Mouse (Mus musculus) G1E (cell line): Measurements from ENCODE around the gene Nek7. TPM values are rescaled to one million over a fixed set of nuclear protein-coding genes. Genes with fewer than 3 reads are reported as not detected.

Experiments used
- ATAC-seq: 2 replicates; pipeline ENCODE4 v1.8.0; 2016; ENCODE audit warnings: mild to moderate bottlenecking; ENCODE audit not compliant: insufficient number of reproducible peaks, poor library complexity, low FRiP score, severe bottlenecking; ENCODE audit errors: extremely low read depth
- DNase-seq: peaks from one replicate; pipeline ENCODE4 v3.0.0; 2012; ENCODE audit warnings: low spot score
- H3K27me3 ChIP-seq: 2 replicates; pipeline ENCODE4 v1.6.1; 2012; ENCODE audit warnings: mild to moderate bottlenecking, low read length, inconsistent platforms; ENCODE audit not compliant: insufficient read depth
- H3K36me3 ChIP-seq: replicated peaks from 2 replicates; pipeline ENCODE3; 2012; ENCODE audit warnings: mild to moderate bottlenecking, inconsistent platforms
- H3K4me1 ChIP-seq: 2 replicates; pipeline ENCODE4 v1.6.1; 2012; ENCODE audit warnings: low read depth, low read length, inconsistent platforms, mixed read lengths; ENCODE audit not compliant: insufficient read depth
- H3K4me3 ChIP-seq: 2 replicates; pipeline ENCODE4 v1.5.1; 2012; ENCODE audit warnings: low read depth, mild to moderate bottlenecking, inconsistent platforms, low read length, moderate library complexity, mixed read lengths
- H3K9me3 ChIP-seq: replicated peaks from 2 replicates; pipeline ENCODE4 v1.6.1; 2012; ENCODE audit warnings: inconsistent platforms
- CTCF ChIP-seq: IDR thresholded peaks from 2 replicates; pipeline ENCODE4 v1.5.1; 2012; ENCODE audit warnings: low read depth, low read length, inconsistent platforms, mixed read lengths
- GATA1 ChIP-seq: IDR thresholded peaks from 2 replicates; pipeline ENCODE4 v1.6.1; 2012; ENCODE audit warnings: borderline replicate concordance, low read length, inconsistent platforms, mixed read lengths
- GATA2 ChIP-seq: IDR thresholded peaks from 2 replicates; pipeline ENCODE4 v1.6.1; 2012; ENCODE audit warnings: low read depth, low read length, inconsistent platforms, borderline replicate concordance
- POLR2AphosphoS5 ChIP-seq: IDR thresholded peaks from 2 replicates; pipeline ENCODE4 v1.6.1; 2012; ENCODE audit warnings: low read depth, low read length, inconsistent platforms; ENCODE audit not compliant: insufficient replicate concordance
- TAL1 ChIP-seq: conservative IDR thresholded peaks from 2 replicates; pipeline ENCODE4 v1.6.1; 2012; ENCODE audit warnings: low read depth, low read length, inconsistent platforms, mixed read lengths
- polyA plus RNA-seq: library from polyadenylated mRNA; stranded (reverse); fragments of >175 nt; gene quantifications from 2 replicates; pipeline ENCODE4 v1.2.3, GENCODE M21; 2012
- total RNA-seq, 2 experiments: library from RNA; stranded (forward) in 1 of 2; stranded (reverse) in 1 of 2; fragments of 200-1000 nt in 1 of 2; fragments of >200 nt in 1 of 2; fragmentation: Nextera tagmentation in 1 of 2; gene quantifications; 2 replicates each; pipeline ENCODE4 v1.2.3; 2014 to 2017

The Nek7 gene
- total and polyA plus RNA-seq, 3 experiments = 14.7 to 67.3 (median 49.9) TPM

DNA sequence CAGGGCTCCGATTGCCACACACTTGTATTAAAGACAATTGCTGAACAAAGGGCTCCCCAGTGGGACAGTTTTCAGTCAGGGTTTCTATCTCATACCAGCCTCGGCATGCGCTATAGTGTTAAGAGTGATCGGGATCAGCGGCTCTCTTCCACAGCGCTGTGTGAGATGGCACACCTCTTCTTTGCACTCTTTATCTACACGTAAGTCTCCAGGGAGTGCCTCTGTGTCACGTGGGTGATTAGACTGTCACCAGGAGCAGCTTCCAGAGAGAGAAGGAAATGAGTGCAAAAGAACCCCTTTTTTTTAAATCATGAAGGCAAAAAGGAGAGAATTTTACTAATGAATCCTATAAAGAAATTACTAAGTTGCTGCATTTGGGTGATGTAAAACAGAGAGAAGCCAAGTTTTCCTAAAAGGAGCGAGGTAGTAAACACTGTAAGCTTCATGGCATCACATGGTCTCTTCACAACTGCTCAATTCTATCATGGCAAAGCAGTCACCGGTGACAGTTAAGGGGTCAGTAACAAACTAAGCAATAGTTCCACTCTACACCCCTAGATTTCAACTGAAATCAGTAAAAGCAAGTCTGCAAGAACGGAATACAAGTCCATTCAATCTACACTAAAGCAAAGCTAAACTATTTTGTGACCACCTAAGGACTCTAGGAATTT lies 40.0 kb downstream of the Nek7 start:
- no peak overlapping the region for H3K4me3 ChIP-seq
- DNase-seq = no peak
- peaks cover 24% of the 10 kb centered on the region for H3K36me3 ChIP-seq
- peaks cover 4% of the 10 kb centered on the region; the same call in 1 of the 2 replicates for H3K4me1 ChIP-seq
- H3K27me3 ChIP-seq = no peaks in the 10 kb centered on the region
- no peak for ATAC-seq
- H3K9me3 ChIP-seq = no peaks in the 10 kb centered on the region
- no peak for TF ChIP-seq POLR2AphosphoS5

DNA sequence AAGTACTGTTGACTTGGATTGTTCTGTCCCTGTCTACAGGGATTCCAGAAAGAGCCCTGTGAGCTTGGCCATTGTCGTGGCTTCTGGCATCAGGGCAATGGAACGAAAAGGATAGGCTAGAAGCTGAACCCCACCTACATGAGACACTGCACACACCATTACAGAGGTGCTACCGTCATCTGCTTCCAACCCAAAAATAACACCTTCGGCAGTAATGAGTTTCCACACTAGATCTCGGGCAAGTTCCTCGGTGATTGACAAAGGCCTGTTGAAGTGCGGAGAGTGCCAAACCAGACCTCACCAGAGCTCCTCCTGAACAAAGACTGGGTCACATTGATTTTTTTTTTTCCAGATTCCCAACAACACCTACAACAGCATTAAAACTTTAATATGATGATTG lies 40.7 kb downstream of the Nek7 start:
- no peaks in the 10 kb centered on the region for H3K27me3 ChIP-seq
- ATAC-seq (no peak), DNase-seq (no peak)
- H3K4me3 ChIP-seq = no peak overlapping the region
- peaks cover 23% of the 10 kb centered on the region for H3K36me3 ChIP-seq
- H3K4me1 ChIP-seq = peaks cover 7% of the 10 kb centered on the region; the same call in 1 of the 2 replicates
- TF ChIP-seq GATA2 (no peak), GATA1 (no peak), CTCF (no peak), POLR2AphosphoS5 (no peak), TAL1 (no peak)
- H3K9me3 ChIP-seq = no peaks in the 10 kb centered on the region

DNA sequence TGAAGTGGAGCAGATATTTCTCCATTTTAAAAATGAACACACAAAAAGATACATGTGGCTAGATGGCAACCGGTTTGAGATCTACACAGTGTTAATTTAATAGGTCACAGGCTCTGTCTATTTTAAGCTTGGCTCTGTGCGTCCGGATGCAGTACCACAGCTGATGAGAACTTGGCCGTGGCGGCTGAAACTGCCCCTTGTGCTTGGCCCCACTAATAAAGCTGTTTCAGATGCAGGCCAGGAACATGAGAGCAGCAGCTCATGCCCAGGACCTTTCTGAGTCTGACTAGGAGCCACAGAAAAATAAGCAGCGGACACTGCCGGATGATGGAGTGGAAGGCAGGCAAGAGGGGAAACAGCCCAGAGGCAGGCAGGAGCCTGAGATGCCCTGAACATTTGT lies 43.1 kb downstream of the Nek7 start:
- Histone ChIP-seq H3K36me3 (peaks cover 16% of the 10 kb centered on the region), H3K4me1 (peaks cover 3% of the 10 kb centered on the region), H3K27me3 (no peaks in the 10 kb centered on the region), H3K4me3 (no peak overlapping the region), H3K9me3 (no peaks in the 10 kb centered on the region)
- no peak for ATAC-seq
- TF ChIP-seq TAL1 = no peak
- no peak for TF ChIP-seq GATA1
- no peak for TF ChIP-seq POLR2AphosphoS5
- no peak for TF ChIP-seq CTCF
- TF ChIP-seq GATA2 = no peak
- DNase-seq = no peak

DNA sequence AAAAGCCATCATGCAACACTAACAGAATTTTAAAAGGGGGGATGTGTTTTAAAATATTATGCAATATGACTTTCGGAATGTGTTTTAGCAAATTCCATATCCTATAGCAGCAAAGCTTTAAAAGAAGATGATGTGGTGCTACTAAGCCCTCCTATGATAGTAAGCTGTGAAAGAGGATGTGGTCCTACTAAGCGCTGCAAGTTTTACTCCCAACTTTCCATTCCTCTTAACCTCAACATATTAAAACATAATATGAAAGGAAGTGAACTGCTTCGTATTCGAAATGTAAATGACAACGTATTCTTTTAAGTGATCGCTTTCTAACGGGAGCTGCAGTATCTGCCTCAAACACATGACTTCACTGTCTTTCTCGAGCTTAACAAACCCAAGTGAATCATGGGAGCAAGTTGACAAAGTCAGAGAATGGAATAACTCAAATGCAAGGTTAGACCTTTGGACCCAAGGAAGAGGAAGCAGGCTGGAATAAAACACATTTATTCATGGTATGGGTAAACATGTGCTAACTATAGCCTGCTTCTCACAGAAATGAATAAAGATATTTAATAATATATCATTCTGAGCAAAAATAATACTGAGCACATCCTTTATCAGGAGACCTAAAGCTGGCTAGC lies 43.8 kb downstream of the Nek7 start:
- TF ChIP-seq POLR2AphosphoS5 (no peak), CTCF (no peak), GATA2 (no peak), GATA1 (no peak), TAL1 (no peak)
- no peak for DNase-seq
- Histone ChIP-seq H3K27me3 (no peaks in the 10 kb centered on the region), H3K36me3 (peaks cover 20% of the 10 kb centered on the region), H3K4me1 (peaks cover 10% of the 10 kb centered on the region), H3K4me3 (no peak overlapping the region), H3K9me3 (no peaks in the 10 kb centered on the region)
- no peak for ATAC-seq

DNA sequence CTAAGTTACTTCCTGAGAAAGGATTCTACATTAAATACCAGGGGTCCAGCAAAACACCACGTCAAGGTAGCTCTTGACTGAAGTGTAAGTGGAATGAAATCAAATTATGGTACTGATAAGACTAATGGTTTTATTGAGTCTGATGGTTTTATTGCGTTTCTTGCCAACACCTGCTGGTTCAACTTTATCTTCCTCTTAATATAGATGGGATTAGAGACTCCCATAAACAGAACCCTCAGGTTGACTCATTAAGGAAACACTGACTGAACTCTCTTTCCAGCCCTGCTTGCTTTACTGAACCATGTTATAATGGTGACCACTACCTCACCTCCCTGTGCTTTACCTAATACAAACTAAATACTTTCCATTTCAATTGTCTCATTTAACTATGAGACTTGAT lies 44.3 kb downstream of the Nek7 start:
- ATAC-seq = no peak
- H3K4me1 ChIP-seq = peaks cover 15% of the 10 kb centered on the region
- peaks cover 20% of the 10 kb centered on the region for H3K36me3 ChIP-seq
- no peaks in the 10 kb centered on the region for H3K27me3 ChIP-seq
- no peak for DNase-seq
- no peaks in the 10 kb centered on the region for H3K9me3 ChIP-seq
- H3K4me3 ChIP-seq = no peak overlapping the region
- no peak for TF ChIP-seq CTCF
- TF ChIP-seq GATA1 = no peak
- TF ChIP-seq GATA2 = no peak
- TF ChIP-seq TAL1 = no peak
- no peak for TF ChIP-seq POLR2AphosphoS5

DNA sequence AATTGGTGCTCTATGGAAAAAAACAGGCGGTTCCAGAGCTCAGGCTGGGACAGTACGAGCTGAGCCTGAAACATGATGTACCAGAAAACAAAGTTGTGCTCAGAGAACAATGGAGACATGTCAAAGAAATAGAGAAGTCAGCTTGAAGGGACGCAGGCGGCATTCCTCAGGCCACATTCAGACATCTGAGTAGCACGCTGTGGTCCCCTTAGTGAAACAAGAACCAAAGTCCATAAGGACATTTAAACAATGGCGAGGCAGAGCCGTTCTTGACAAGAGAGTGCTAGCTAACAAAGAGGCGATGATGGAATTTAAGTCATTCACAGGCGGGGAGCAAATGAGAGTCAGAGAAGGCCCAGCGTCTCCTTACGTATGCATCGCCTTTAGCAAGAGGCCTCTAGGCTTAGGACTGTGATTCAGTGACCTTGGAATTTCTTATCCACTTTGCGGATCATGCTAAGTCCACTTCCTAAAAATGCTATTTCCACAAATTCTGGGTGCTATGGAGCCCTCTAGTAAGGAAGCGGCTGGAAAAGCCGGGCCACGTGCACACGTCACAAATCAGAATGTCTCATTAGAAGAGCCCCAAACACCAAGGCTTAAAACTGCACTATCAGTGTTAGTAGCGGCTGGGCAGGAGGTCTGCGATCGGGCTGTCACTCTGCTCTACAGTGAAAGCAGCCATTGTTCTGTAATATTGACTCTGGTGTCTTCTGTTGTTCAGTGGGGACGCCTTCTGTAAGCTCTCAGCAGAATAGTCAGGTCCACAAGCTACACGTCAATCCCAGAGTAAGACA lies 48.2 kb downstream of the Nek7 start:
- H3K36me3 ChIP-seq = peaks cover 20% of the 10 kb centered on the region
- ATAC-seq = no peak

More for the DNA sequence above, 48.2 kb downstream of the Nek7 start:
- no peak for DNase-seq
- H3K4me1 ChIP-seq = peaks cover 20% of the 10 kb centered on the region
- no peaks in the 10 kb centered on the region for H3K27me3 ChIP-seq
- no peak overlapping the region for H3K4me3 ChIP-seq
- TF ChIP-seq POLR2AphosphoS5 = no peak
- no peak for TF ChIP-seq GATA1
- TF ChIP-seq CTCF = no peak
- no peak; the same call in 1 of the 2 replicates for TF ChIP-seq TAL1
- TF ChIP-seq GATA2 = no peak
- H3K9me3 ChIP-seq = no peaks in the 10 kb centered on the region
